ENCODE assay signal across 8 mouse cellular contexts in genomic region chr5:24388246-24388915, GRCm38 (mm10). TPM values are rescaled to one million over a fixed set of nuclear protein-coding genes. Genes with fewer than 3 reads are reported as not detected.
A peak's percentile ranks its signal among the peaks of the same experiment; 100 is the strongest.
DNase-seq lines count a peak whose midpoint lies in the region; ATAC-seq and TF ChIP-seq lines count a peak whose summit lies in the region.

No protein-coding gene starts in this region.

- peak overlapping the region; percentile 57 for H3K4me3 ChIP-seq in heart, embryonic 13.5 days
- peak overlapping the region; percentile 57 to 66 for H3K4me3 ChIP-seq in ES-E14 (ENCODE audit: insufficient read depth in 1 of 2, low read depth in 1 of 2, low read length in 2 of 2, poor library complexity in 1 of 2, severe bottlenecking in 1 of 2)
- H3K4me3 ChIP-seq in forebrain, embryonic 15.5 days: peak overlapping the region; percentile 52
- peak overlapping the region; percentile 41 for H3K4me3 ChIP-seq in liver, embryonic 16.5 days (ENCODE audit: low read depth, low read length)

- no peaks in the 10 kb centered on the region for H3K9me3 ChIP-seq in heart, embryonic 13.5 days
- H3K9me3 ChIP-seq in ES-E14 (ENCODE audit: control insufficient read depth, insufficient read depth, low read depth, low read length): no peaks in the 10 kb centered on the region
- no peaks in the 10 kb centered on the region for H3K9me3 ChIP-seq in forebrain, embryonic 15.5 days
- no peaks in the 10 kb centered on the region for H3K9me3 ChIP-seq in liver, embryonic 16.5 days (replicated peaks; ENCODE audit: control insufficient read depth, low read length)

- peak overlapping the region; percentile 94 for H3K4me2 ChIP-seq in heart, embryonic 13.5 days
- peak overlapping the region; percentile 98 for H3K4me2 ChIP-seq in forebrain, embryonic 15.5 days (replicated peaks)
- peak overlapping the region; percentile 76 for H3K4me2 ChIP-seq in liver, embryonic 16.5 days (ENCODE audit: low read depth, low read length)

- in situ Hi-C loops in ES-E14 (cut with MboI; ENCODE audit: low sequenced_read_pairs in 2 of 2, unreplicated experiment in 2 of 2): no loop called here

- H3K36me3 ChIP-seq in heart, embryonic 13.5 days: no peaks in the 10 kb centered on the region
- no peaks in the 10 kb centered on the region for H3K36me3 ChIP-seq in ES-E14 (ENCODE audit: control insufficient read depth, insufficient read depth, low read length, poor library complexity, severe bottlenecking)
- H3K36me3 ChIP-seq in forebrain, embryonic 15.5 days: no peaks in the 10 kb centered on the region
- H3K36me3 ChIP-seq in liver, embryonic 16.5 days (ENCODE audit: control insufficient read depth, insufficient read depth): no peaks in the 10 kb centered on the region

- H3K27ac ChIP-seq in heart, embryonic 13.5 days (replicated peaks): peak overlapping the region; percentile 73
- H3K27ac ChIP-seq in ES-E14 (ENCODE audit: insufficient read depth, low read depth, low read length, poor library complexity, severe bottlenecking): no peak overlapping the region
- H3K27ac ChIP-seq in forebrain, embryonic 15.5 days (replicated peaks): no peak overlapping the region
- no peak overlapping the region for H3K27ac ChIP-seq in liver, embryonic 16.5 days (ENCODE audit: low read length)

- no peak for DNase-seq in heart, adult 9 months (ENCODE audit: low spot score in 2 of 2)
- DNase-seq in ES-E14 (ENCODE audit: low read depth, low spot score): no peak
- no peak for DNase-seq in frontal cortex, postnatal 10 days (ENCODE audit: low spot score in 2 of 2)
- DNase-seq in gastrocnemius, postnatal 10 days: no peak
- DNase-seq in frontal cortex, postnatal 36 days (ENCODE audit: low spot score in 2 of 2): no peak

- H3K27me3 ChIP-seq in heart, embryonic 13.5 days (replicated peaks): peaks cover 43% of the 10 kb centered on the region
- peaks cover 34% of the 10 kb centered on the region for H3K27me3 ChIP-seq in forebrain, embryonic 15.5 days
- peaks cover 25% of the 10 kb centered on the region for H3K27me3 ChIP-seq in liver, embryonic 16.5 days (ENCODE audit: control insufficient read depth, insufficient read depth, low read depth, low read length)

- H3K4me1 ChIP-seq in heart, embryonic 13.5 days: peaks cover 69% of the 10 kb centered on the region
- peaks cover 2 to 10% of the 10 kb centered on the region in 2 experiments; a peak in 1 of 4 replicates for H3K4me1 ChIP-seq in ES-E14 (ENCODE audit: control insufficient read depth in 2 of 2, insufficient read depth in 2 of 2, low read length in 2 of 2, poor library complexity in 1 of 2)
- peaks cover 25% of the 10 kb centered on the region for H3K4me1 ChIP-seq in forebrain, embryonic 15.5 days
- H3K4me1 ChIP-seq in liver, embryonic 16.5 days (ENCODE audit: control insufficient read depth, low read depth, low read length): peaks cover 22% of the 10 kb centered on the region

- no peak for ATAC-seq in heart, embryonic 13.5 days (ENCODE audit: extremely low read depth, insufficient number of reproducible peaks, low FRiP score, low TSS enrichment)
- no peak for ATAC-seq in forebrain, embryonic 15.5 days (replicated peaks)
- no peak for ATAC-seq in liver, embryonic 16.5 days (ENCODE audit: low read depth)

- 23% methylated on average over 26 of the region's 26 CpGs for WGBS in heart, embryonic 13.5 days
- WGBS in forebrain, embryonic 15.5 days: 24% methylated on average over 26 of the region's 26 CpGs
- 22% methylated on average over 26 of the region's 26 CpGs for WGBS in liver, embryonic 16.5 days (ENCODE audit: insufficient replicate concordance)

- peak overlapping the region; percentile 83 for H3K9ac ChIP-seq in heart, embryonic 13.5 days
- H3K9ac ChIP-seq in ES-E14 (ENCODE audit: insufficient read depth, low read depth, low read length, poor library complexity, severe bottlenecking): peak overlapping the region; percentile 60
- H3K9ac ChIP-seq in forebrain, embryonic 15.5 days (replicated peaks): peak overlapping the region; percentile 55
- peak overlapping the region; percentile 54 for H3K9ac ChIP-seq in liver, embryonic 16.5 days (ENCODE audit: low read depth, low read length)

TF ChIP-seq in ES-E14, 5 proteins besides CTCF, POLR2A, EP300 and RAD21:
- TF ChIP-seq HCFC1 (IDR thresholded peaks at IDR 0.05; ENCODE audit: borderline replicate concordance, insufficient read depth, low read length) (no peak), ZC3H11A (IDR thresholded peaks at IDR 0.05; ENCODE audit: borderline replicate concordance, low read depth, low read length) (no peak), MAFK (IDR thresholded peaks at IDR 0.05; ENCODE audit: insufficient read depth, low read depth, low read length) (no peak), ZNF384 (IDR thresholded peaks at IDR 0.05; ENCODE audit: low read depth, low read length) (no peak), CHD2 (IDR thresholded peaks at IDR 0.05; ENCODE audit: low read depth, low read length) (no peak)

RNA-seq across cellular contexts. Expression of gene Atg9b, which starts 3.6 kb away (rescaled TPM):
- polyA plus RNA-seq in heart, embryonic 13.5 days (2015; fragmentation: Nextera tagmentation; extraction: Ambion mirVana): 0.87 and 1.4 TPM in 2 replicates
- total RNA-seq in ES-E14 (2012; rRNA removed): 3.7 and 8.2 TPM in 2 replicates
- polyA plus RNA-seq in forebrain, embryonic 15.5 days (2015; fragmentation: Nextera tagmentation; extraction: Ambion mirVana): 0.64 and 0.93 TPM in 2 replicates
- polyA plus RNA-seq in liver, embryonic 16.5 days (2015; fragmentation: Nextera tagmentation; extraction: Ambion mirVana): 1.8 and 2.9 TPM in 2 replicates
- under 1 TPM; 0.23 to 0.26 TPM for total RNA-seq in gastrocnemius, postnatal 10 days (2021)

RNA-seq across cellular contexts. Expression of gene Abcb8, which starts 5.1 kb away (rescaled TPM):
- polyA plus RNA-seq in heart, embryonic 13.5 days (2015; fragmentation: Nextera tagmentation; extraction: Ambion mirVana): 62.0 and 63.4 TPM in 2 replicates
- 46.5 and 70.5 TPM in 2 replicates for total RNA-seq in ES-E14 (2012; rRNA removed)
- 47.9 and 48.7 TPM in 2 replicates for polyA plus RNA-seq in forebrain, embryonic 15.5 days (2015; fragmentation: Nextera tagmentation; extraction: Ambion mirVana)
- 29.6 TPM in 2 replicates for polyA plus RNA-seq in liver, embryonic 16.5 days (2015; fragmentation: Nextera tagmentation; extraction: Ambion mirVana)
- 10 to 100 TPM; 35.9 to 45.5 TPM for total RNA-seq in gastrocnemius, postnatal 10 days (2021)

RNA-seq across cellular contexts. Expression of gene Nos3, which starts 23.8 kb away (rescaled TPM):
- 34.0 and 35.0 TPM in 2 replicates for polyA plus RNA-seq in heart, embryonic 13.5 days (2015; fragmentation: Nextera tagmentation; extraction: Ambion mirVana)
- 2.2 and 5.8 TPM in 2 replicates for total RNA-seq in ES-E14 (2012; rRNA removed)
- 7.4 TPM in 2 replicates for polyA plus RNA-seq in forebrain, embryonic 15.5 days (2015; fragmentation: Nextera tagmentation; extraction: Ambion mirVana)
- polyA plus RNA-seq in liver, embryonic 16.5 days (2015; fragmentation: Nextera tagmentation; extraction: Ambion mirVana): 2.0 and 2.2 TPM in 2 replicates
- total RNA-seq in gastrocnemius, postnatal 10 days (2021): 10 to 100 TPM in 1 of 2 experiments, 1 to 10 TPM in 1; 7.7 to 11.2 TPM

RNA-seq across cellular contexts. Expression of gene Asic3, which starts 24.8 kb away (rescaled TPM):
- polyA plus RNA-seq in heart, embryonic 13.5 days (2015; fragmentation: Nextera tagmentation; extraction: Ambion mirVana): 0.25 TPM in 1 of 2 replicates, not detected in the other
- 0.40 and 0.90 TPM in 2 replicates for total RNA-seq in ES-E14 (2012; rRNA removed)
- 0.22 and 0.59 TPM in 2 replicates for polyA plus RNA-seq in forebrain, embryonic 15.5 days (2015; fragmentation: Nextera tagmentation; extraction: Ambion mirVana)
- polyA plus RNA-seq in liver, embryonic 16.5 days (2015; fragmentation: Nextera tagmentation; extraction: Ambion mirVana): not detected in 2 replicates
- under 1 TPM; 0.12 to 0.36 TPM for total RNA-seq in gastrocnemius, postnatal 10 days (2021)

RNA-seq across cellular contexts. Expression of gene Cdk5, which starts 34.9 kb away (rescaled TPM):
- polyA plus RNA-seq in heart, embryonic 13.5 days (2015; fragmentation: Nextera tagmentation; extraction: Ambion mirVana): 25.8 and 28.7 TPM in 2 replicates
- total RNA-seq in ES-E14 (2012; rRNA removed): 17.8 and 23.4 TPM in 2 replicates
- 106 and 114 TPM in 2 replicates for polyA plus RNA-seq in forebrain, embryonic 15.5 days (2015; fragmentation: Nextera tagmentation; extraction: Ambion mirVana)
- 8.8 and 10.9 TPM in 2 replicates for polyA plus RNA-seq in liver, embryonic 16.5 days (2015; fragmentation: Nextera tagmentation; extraction: Ambion mirVana)
- 10 to 100 TPM; 15.5 to 17.5 TPM for total RNA-seq in gastrocnemius, postnatal 10 days (2021)
